Mouse (Mus musculus) cerebellum, adult (tissue): ENCODE data around the gene Srp54b.
"Not testable (repeated sequence)": the region's sequence is repeated elsewhere in the genome, so short reads cannot be mapped to it uniquely, and the experiment has no call there.

Source experiments
- ATAC-seq: cut with Nextera tagmentation; 2 replicates; pipeline ENCODE4 v1.9.2; 2017; ENCODE audit warnings: mild to moderate bottlenecking, moderate library complexity, mixed read lengths; ENCODE audit not compliant: insufficient number of reproducible peaks, low FRiP score, low TSS enrichment

The Srp54b gene

DNA sequence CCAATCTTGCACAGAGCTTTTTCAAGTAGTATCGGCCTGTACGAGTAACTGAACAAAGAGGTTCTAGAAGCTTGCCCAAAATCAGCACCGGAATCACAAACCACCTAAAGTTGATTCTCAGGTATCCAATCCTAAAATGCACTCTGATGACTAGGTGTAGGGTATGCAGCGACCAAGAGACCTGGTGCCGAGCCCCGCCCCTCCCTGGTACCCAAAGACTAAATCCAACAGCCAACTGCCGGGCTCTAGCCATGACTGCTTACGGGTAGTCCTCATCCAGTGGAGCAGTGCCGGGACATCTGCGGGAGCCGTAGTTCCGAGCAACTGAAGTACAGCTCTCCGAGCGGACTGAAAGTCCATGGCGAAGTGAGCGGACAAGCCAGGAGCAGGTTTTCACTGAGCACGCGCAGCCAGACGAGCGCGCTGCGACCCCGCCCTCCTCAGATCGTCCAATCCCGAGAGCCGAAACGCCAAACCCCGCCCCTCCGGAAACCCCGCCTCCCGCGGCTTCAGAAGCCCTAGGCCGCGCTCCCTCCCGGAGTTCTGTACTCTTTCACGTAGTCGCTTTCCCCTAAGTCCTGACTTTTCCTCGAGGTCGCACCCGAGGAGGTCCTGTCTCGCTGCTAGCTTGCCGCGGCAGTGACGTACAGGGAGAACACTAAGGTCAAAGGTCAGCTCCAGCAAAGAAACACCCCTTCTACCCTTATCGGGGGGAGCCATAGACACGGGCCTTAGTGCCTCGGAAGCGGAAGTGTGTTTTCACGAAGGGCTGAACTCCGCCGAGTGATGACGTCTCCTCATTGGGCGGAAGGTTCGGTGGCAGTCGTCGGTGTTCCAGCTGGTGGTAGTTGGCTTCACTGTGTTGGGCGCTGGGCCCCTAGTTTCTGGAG, at the start of gene Srp54b:
TSS of gene Srp54b (plus strand) at position 546 of the 890 bp plus-strand sequence.
- ATAC-seq: peak; percentile 97

DNA sequence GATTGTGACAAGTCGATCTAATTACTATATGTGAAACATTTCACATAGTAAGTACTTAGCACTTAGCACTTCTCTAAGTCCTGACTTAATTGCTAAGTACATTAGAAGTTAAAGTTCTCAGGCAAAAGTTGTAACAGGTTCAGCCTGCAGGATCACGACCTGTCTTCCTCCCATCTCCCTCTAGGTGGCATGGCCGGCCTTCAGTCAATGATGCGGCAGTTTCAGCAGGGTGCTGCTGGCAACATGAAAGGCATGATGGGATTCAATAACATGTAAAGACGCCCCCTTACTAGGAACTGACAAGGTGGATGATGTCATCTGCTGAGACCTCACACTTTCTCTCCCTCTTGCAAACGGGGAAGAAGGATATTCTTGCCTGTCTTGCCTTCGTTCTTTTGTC, 42.3 kb upstream of the Srp54b start:
- not testable (repeated sequence) for ATAC-seq

DNA sequence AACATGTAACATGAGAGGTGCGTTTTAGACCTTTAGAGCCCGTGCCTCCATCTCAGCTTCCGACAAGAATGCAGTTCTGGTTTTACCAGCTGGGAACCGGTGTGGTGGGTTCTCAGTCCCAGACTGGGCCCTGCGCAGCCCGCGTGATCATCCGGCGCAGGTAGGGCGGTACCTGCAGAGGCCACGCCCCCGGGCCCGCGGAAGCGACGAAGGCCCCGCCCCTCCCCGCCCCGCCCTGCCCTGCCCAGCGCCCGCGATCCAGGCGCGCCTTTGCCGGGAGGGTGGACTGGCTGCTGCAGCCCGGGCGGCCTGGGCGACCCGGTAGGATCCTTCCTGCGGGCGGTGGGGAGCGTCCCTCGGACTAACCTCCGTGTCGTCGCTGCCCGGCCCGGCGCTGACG, 30.7 kb upstream of the Srp54b start, which contains the start of gene Fam177a:
TSS of gene Fam177a (plus strand) at position 228 of the 400 bp plus-strand sequence.
- ATAC-seq: peak; percentile 91

DNA sequence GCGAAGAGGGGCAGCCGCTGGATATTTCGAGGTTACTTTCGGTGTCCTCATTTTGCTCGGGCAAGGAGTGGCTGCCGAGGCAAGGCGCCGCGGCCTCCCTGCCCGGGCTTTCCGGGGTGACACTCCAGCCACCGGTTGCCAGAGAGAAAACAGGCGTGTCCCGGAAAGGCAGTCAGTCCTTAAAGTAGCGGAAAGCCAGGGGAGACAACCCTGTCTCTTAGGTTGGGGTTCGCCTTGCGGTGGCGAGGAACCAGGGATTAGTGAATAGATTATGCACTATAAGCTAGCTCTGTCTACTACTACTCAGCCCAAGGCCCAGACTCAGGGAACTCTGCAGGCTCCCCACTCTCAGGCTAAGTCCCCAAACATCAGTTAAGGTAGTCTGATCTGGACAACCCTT, 30.2 kb upstream of the Srp54b start:
- not testable (repeated sequence) for ATAC-seq

DNA sequence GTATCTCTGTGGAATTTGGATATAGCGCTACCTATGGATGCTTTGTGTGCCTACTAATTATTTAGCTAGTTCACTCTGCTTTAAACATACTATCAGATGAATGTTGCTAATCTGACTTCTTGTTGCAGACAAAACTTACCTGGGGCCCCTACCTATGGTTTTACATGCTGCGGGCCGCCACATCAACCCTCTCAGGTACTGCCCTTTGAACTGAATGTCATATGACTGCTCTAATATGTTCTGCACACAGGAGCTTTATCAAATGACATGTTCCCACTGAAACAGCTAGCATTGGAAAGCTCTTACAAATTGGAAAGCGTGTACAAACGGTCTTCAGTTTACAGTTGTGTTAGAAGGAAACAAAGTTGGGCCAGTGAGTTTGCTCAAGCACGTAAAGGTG, 19.4 kb upstream of the Srp54b start:
- not testable (repeated sequence) for ATAC-seq

DNA sequence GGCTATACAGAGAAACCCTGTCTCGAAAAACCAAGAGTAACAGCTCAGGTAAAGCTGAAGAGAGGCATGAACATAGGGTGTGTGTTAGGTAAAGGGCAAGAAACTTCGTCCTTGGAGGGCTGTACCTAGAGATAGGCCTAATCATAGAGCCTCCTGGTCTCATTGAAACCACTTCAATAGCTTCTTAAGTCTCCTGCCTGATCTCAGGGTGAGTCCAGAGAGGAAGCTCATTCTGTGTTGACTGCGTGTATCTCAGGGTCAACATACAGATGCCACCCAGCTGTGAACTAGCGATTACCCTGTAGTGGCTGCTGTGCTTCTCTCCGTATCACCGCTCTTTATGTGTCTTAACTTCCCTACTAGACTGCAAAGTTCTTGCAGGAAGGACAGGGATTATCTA, 17.0 kb upstream of the Srp54b start:
- not testable (repeated sequence) for ATAC-seq

DNA sequence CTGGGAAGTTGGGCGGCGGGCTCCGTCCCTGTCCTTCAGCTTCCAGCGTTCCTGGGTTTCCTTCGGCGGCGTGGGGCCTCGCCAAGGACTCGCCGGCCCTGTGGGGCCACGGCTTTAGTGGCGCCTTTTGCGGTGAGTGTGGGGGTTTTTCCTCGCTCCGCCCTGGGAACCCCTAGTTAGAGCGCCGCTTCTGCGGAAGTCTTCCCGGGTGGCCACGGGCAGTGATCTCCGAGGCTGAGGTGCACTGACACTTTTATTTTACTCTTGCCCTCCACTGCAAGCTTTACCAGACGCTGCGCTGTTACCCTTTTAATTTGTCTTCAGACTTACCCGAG, 512 bp downstream of the Srp54b start:
- ATAC-seq: not testable (repeated sequence)

DNA sequence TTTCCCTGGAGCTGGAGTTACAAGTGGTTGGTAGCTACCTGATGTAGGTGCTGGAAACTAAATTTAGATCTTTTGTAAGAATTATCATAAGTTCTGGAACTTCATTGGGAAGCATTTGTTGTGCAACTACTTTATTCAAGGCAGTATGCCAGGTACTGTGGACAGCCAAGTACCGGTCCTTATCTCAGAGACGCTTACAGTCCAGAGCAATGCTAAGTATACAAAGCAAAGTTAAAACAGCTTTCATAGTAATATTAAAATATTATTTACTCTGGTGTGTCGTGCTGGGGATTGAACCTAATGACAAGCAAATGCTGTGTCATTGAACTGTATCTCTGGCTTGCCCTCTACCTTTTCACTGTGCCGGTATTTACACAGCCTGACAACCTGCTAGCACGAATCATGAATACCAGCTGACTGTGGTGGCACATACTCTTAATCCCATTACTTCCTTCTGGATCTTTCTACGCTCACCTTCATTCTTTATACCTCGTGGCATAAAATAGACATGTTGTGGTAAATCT, 12.2 kb downstream of the Srp54b start:
- ATAC-seq: not testable (repeated sequence)

DNA sequence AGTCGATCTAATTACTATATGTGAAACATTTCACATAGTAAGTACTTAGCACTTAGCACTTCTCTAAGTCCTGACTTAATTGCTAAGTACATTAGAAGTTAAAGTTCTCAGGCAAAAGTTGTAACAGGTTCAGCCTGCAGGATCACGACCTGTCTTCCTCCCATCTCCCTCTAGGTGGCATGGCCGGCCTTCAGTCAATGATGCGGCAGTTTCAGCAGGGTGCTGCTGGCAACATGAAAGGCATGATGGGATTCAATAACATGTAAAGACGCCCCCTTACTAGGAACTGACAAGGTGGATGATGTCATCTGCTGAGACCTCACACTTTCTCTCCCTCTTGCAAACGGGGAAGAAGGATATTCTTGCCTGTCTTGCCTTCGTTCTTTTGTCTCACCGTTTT, 32.8 kb downstream of the Srp54b start:
- not testable (repeated sequence) for ATAC-seq

DNA sequence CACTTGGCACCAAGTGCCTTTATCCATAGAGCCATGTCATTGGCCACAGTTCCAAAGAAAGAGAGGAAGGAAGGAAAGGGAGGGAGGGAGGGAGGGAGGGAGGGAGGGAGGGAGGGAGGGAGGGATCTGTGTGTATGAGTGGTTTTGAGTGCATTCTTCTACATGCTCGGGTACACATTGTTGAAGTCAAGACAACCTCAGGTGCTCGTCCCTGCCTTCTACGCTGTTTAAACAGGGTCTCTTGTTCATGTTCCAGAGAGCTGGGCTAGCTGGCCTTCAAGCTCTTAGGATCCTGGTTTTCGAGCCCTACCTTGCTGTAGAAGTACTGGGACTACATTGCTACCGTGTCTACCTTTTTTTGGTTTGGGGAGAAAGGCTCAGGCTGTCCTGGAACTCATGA, 34.2 kb downstream of the Srp54b start:
- ATAC-seq: not testable (repeated sequence)

DNA sequence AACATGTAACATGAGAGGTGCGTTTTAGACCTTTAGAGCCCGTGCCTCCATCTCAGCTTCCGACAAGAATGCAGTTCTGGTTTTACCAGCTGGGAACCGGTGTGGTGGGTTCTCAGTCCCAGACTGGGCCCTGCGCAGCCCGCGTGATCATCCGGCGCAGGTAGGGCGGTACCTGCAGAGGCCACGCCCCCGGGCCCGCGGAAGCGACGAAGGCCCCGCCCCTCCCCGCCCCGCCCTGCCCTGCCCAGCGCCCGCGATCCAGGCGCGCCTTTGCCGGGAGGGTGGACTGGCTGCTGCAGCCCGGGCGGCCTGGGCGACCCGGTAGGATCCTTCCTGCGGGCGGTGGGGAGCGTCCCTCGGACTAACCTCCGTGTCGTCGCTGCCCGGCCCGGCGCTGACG, 44.4 kb downstream of the Srp54b start, which contains the start of gene 1700047I17Rik2:
TSS of gene 1700047I17Rik2 (plus strand) at position 287 of the 400 bp plus-strand sequence.
- peak; percentile 89 for ATAC-seq

DNA sequence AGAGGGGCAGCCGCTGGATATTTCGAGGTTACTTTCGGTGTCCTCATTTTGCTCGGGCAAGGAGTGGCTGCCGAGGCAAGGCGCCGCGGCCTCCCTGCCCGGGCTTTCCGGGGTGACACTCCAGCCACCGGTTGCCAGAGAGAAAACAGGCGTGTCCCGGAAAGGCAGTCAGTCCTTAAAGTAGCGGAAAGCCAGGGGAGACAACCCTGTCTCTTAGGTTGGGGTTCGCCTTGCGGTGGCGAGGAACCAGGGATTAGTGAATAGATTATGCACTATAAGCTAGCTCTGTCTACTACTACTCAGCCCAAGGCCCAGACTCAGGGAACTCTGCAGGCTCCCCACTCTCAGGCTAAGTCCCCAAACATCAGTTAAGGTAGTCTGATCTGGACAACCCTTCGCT, 44.9 kb downstream of the Srp54b start:
- peak; percentile 56 for ATAC-seq

DNA sequence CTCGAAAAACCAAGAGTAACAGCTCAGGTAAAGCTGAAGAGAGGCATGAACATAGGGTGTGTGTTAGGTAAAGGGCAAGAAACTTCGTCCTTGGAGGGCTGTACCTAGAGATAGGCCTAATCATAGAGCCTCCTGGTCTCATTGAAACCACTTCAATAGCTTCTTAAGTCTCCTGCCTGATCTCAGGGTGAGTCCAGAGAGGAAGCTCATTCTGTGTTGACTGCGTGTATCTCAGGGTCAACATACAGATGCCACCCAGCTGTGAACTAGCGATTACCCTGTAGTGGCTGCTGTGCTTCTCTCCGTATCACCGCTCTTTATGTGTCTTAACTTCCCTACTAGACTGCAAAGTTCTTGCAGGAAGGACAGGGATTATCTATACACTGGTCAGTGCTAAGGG, 58.0 kb downstream of the Srp54b start:
- not testable (repeated sequence) for ATAC-seq

DNA sequence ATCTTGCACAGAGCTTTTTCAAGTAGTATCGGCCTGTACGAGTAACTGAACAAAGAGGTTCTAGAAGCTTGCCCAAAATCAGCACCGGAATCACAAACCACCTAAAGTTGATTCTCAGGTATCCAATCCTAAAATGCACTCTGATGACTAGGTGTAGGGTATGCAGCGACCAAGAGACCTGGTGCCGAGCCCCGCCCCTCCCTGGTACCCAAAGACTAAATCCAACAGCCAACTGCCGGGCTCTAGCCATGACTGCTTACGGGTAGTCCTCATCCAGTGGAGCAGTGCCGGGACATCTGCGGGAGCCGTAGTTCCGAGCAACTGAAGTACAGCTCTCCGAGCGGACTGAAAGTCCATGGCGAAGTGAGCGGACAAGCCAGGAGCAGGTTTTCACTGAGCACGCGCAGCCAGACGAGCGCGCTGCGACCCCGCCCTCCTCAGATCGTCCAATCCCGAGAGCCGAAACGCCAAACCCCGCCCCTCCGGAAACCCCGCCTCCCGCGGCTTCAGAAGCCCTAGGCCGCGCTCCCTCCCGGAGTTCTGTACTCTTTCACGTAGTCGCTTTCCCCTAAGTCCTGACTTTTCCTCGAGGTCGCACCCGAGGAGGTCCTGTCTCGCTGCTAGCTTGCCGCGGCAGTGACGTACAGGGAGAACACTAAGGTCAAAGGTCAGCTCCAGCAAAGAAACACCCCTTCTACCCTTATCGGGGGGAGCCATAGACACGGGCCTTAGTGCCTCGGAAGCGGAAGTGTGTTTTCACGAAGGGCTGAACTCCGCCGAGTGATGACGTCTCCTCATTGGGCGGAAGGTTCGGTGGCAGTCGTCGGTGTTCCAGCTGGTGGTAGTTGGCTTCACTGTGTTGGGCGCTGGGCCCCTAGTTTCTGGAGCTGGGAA, 75.0 kb downstream of the Srp54b start, which contains the start of gene Srp54c:
TSS of gene Srp54c (plus strand) at position 543 of the 894 bp plus-strand sequence.
- peak; percentile 98 for ATAC-seq

DNA sequence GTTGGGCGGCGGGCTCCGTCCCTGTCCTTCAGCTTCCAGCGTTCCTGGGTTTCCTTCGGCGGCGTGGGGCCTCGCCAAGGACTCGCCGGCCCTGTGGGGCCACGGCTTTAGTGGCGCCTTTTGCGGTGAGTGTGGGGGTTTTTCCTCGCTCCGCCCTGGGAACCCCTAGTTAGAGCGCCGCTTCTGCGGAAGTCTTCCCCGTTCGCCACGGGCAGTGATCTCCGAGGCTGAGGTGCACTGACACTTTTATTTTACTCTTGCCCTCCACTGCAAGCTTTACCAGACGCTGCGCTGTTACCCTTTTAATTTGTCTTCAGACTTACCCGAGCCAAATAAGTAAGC, 75.6 kb downstream of the Srp54b start:
- ATAC-seq: not testable (repeated sequence)
